Mouse (Mus musculus) cerebellum, adult 2 months (tissue): ENCODE measurements around the gene Rubcn.

Experiments used
- CTCF ChIP-seq: fragments of 200-500 bp; IDR thresholded peaks from 2 replicates; pipeline ENCODE4 v1.5.1; 2011; ENCODE audit warnings: low read depth, mild to moderate bottlenecking, control low read depth, low read length, moderate library complexity, borderline replicate concordance; ENCODE audit not compliant: insufficient read depth
- POLR2A ChIP-seq: fragments of 200-500 bp; IDR thresholded peaks from 2 replicates; pipeline ENCODE4 v1.6.1; 2011; ENCODE audit warnings: low read length, control low read depth, borderline replicate concordance; ENCODE audit not compliant: insufficient read depth

GRCm38 (mm10) chr16:32812888-32813361 lies 64.6 kb downstream of the Rubcn start:
- TF ChIP-seq CTCF (peak; percentile 94), POLR2A (no peak)
